Mouse (Mus musculus): ENCODE results near the gene St5.

The St5 gene

GRCm38 (mm10) chr7:109695339-109695726, 8.1 kb downstream of the St5 start:
- no peak for DNase-seq

- DNase-seq = no peak
Observed at GRCm38 (mm10) chr7:109694576-109695338, 8.6 kb downstream of the St5 start.

GRCm38 (mm10) chr7:109690961-109691360, 12.4 kb downstream of the St5 start:
- DNase-seq = no peak

- no peak for DNase-seq
Observed at GRCm38 (mm10) chr7:109690101-109690500, 13.3 kb downstream of the St5 start.

GRCm38 (mm10) chr7:109686585-109687128, 16.7 kb downstream of the St5 start:
- no peak for DNase-seq

- DNase-seq = no peak
Observed at GRCm38 (mm10) chr7:109680879-109681278, 22.5 kb downstream of the St5 start.

- DNase-seq = no peak
Observed at GRCm38 (mm10) chr7:109680284-109680683, 23.1 kb downstream of the St5 start.

GRCm38 (mm10) chr7:109674944-109675628, 28.3 kb downstream of the St5 start:
- no peak for DNase-seq

- DNase-seq = peak; percentile 14 to 16
Observed at GRCm38 (mm10) chr7:109671581-109672471, 31.6 kb downstream of the St5 start.

GRCm38 (mm10) chr7:109669426-109670170, 33.8 kb downstream of the St5 start:
- no peak for DNase-seq

- no peak for DNase-seq
Observed at GRCm38 (mm10) chr7:109666664-109667063, 36.7 kb downstream of the St5 start.

- no peak for DNase-seq
Observed at GRCm38 (mm10) chr7:109662626-109663025, 40.8 kb downstream of the St5 start.

- no peak for DNase-seq
Observed at GRCm38 (mm10) chr7:109659278-109659677, 44.1 kb downstream of the St5 start.

GRCm38 (mm10) chr7:109657884-109658283, 45.5 kb downstream of the St5 start:
- DNase-seq = no peak

- no peak for DNase-seq
Observed at GRCm38 (mm10) chr7:109654871-109655270, 48.5 kb downstream of the St5 start.

- DNase-seq = no peak
Observed at GRCm38 (mm10) chr7:109648812-109649594, 54.4 kb downstream of the St5 start.

- DNase-seq = no peak
Observed at GRCm38 (mm10) chr7:109646574-109646973, 56.8 kb downstream of the St5 start.

- no peak for DNase-seq
Observed at GRCm38 (mm10) chr7:109643305-109643994, 60.0 kb downstream of the St5 start.

GRCm38 (mm10) chr7:109641963-109642362, 61.4 kb downstream of the St5 start:
- no peak for DNase-seq

- DNase-seq = no peak
Observed at GRCm38 (mm10) chr7:109641102-109641501, 62.3 kb downstream of the St5 start.

GRCm38 (mm10) chr7:109637391-109637790, 66.0 kb downstream of the St5 start:
- no peak for DNase-seq

Data from B cell, adult 2 months (primary cell).